Mouse (Mus musculus) liver, embryonic 14.5 days (tissue): ENCODE measurements at regions not wholly inside any gene's neighbourhood (a gene's known extent, or its start where the extent isn't known, plus 50 kb on each side); places are given as distances from the start of the nearest gene placed in this dataset.

Experiments
- ATAC-seq: fragments of 200-750 bp; cut with Nextera tagmentation; 2 replicates; pipeline ENCODE4 v1.8.0; 2017; ENCODE audit warnings: moderate number of reproducible peaks, mild to moderate bottlenecking, moderate library complexity; ENCODE audit not compliant: insufficient read depth
- DNase-seq, 3 experiments: peaks; one replicate each; pipeline ENCODE4 v3.0.0-alpha.2; 2012 to 2013; ENCODE audit warnings: low read depth in 3 of 3, low spot score in 3 of 3
- H3K27ac ChIP-seq: fragments of 300-500 bp; sonication (generic); 2 replicates; pipeline ENCODE4 v1.5.1; 2014; ENCODE audit warnings: moderate library complexity, mild to moderate bottlenecking, control low read depth, inconsistent platforms
- H3K27me3 ChIP-seq: fragments of 300-500 bp; sonication (generic); 2 replicates; pipeline ENCODE4 v1.6.1; 2014; ENCODE audit warnings: mild to moderate bottlenecking, low read length, moderate library complexity; ENCODE audit not compliant: control insufficient read depth, insufficient read depth
- H3K36me3 ChIP-seq: fragments of 300-500 bp; sonication (generic); replicated peaks from 2 replicates; pipeline ENCODE4 v1.6.1; 2014; ENCODE audit warnings: low read depth; ENCODE audit not compliant: control insufficient read depth, insufficient read depth
- H3K4me1 ChIP-seq, 2 experiments: fragments of 200-500 bp in 1 of 2; fragments of 300-500 bp in 1 of 2; sonication (generic) in 1 of 2; replicated peaks; 2 replicates each; pipeline ENCODE4 v1.6.1; 2012 to 2014; ENCODE audit warnings: antibody characterized with exemption in 1 of 2, inconsistent platforms in 1 of 2, low read length in 1 of 2; ENCODE audit not compliant: control insufficient read depth in 2 of 2, insufficient read depth in 2 of 2
- H3K4me2 ChIP-seq: fragments of 300-500 bp; sonication (generic); 2 replicates; pipeline ENCODE4 v1.6.1; 2014; ENCODE audit warnings: low read depth, mild to moderate bottlenecking, control low read depth, moderate library complexity
- H3K4me3 ChIP-seq, 2 experiments: fragments of 200-500 bp in 1 of 2; fragments of 300-500 bp in 1 of 2; sonication (generic) in 1 of 2; 2 replicates each; pipeline ENCODE4 v1.5.1; 2012 to 2014; ENCODE audit warnings: low read depth in 2 of 2, low read length in 2 of 2, mild to moderate bottlenecking in 2 of 2, control low read depth in 1 of 2, inconsistent platforms in 1 of 2, moderate library complexity in 1 of 2; ENCODE audit not compliant: insufficient read depth in 1 of 2
- H3K9ac ChIP-seq: fragments of 300-500 bp; sonication (generic); replicated peaks from 2 replicates; pipeline ENCODE4 v1.6.1; 2014; ENCODE audit warnings: mild to moderate bottlenecking, control low read depth, moderate library complexity
- H3K9me3 ChIP-seq: fragments of 300-500 bp; sonication (generic); 2 replicates; pipeline ENCODE4 v1.6.1; 2016; ENCODE audit warnings: low read length, mixed read lengths; ENCODE audit not compliant: control insufficient read depth
- CTCF ChIP-seq: IDR thresholded peaks from 2 replicates; pipeline ENCODE4 v1.5.1; 2016; ENCODE audit warnings: antibody characterized with exemption, low read depth, control low read depth
- EP300 ChIP-seq: IDR thresholded peaks from 2 replicates; pipeline ENCODE4 v1.6.1; 2016; ENCODE audit warnings: antibody characterized with exemption, low read depth
- WGBS: fragments of 180-500 bp; shearing (Covaris S2); extraction: QIAGEN DNeasy Blood & Tissue Kit; methylation state at CpG from one replicate; pipeline ENCODE4 v1.1.7; 2014; ENCODE audit not compliant: insufficient replicate concordance; 5-methylcytosine and 5-hydroxymethylcytosine counted together

- Histone ChIP-seq H3K9ac (no peak overlapping the region), H3K27ac (no peak overlapping the region), H3K27me3 (no peaks in the 10 kb centered on the region), H3K9me3 (no peaks in the 10 kb centered on the region), H3K4me1 (no peaks in the 10 kb centered on the region), H3K4me3 (no peak overlapping the region), H3K36me3 (no peaks in the 10 kb centered on the region), H3K4me2 (no peak overlapping the region)
- no peak for DNase-seq
- ATAC-seq: no peak
- WGBS: 49% methylated on average over 6 of the region's 6 CpGs
- TF ChIP-seq EP300: no peak
- no peak for TF ChIP-seq CTCF
Observed at GRCm38 (mm10) chr3:134605356-134605771, 223.4 kb upstream of the Tacr3 start.

- Histone ChIP-seq H3K27ac (no peak overlapping the region), H3K9me3 (no peaks in the 10 kb centered on the region), H3K27me3 (no peaks in the 10 kb centered on the region), H3K9ac (no peak overlapping the region), H3K36me3 (no peaks in the 10 kb centered on the region), H3K4me1 (no peaks in the 10 kb centered on the region), H3K4me2 (no peak overlapping the region), H3K4me3 (no peak overlapping the region)
- WGBS: 55% methylated on average over 4 of the region's 4 CpGs
- no peak for DNase-seq
- TF ChIP-seq EP300 (no peak), CTCF (no peak)
- no peak for ATAC-seq
Observed at GRCm38 (mm10) chr3:134610244-134610643, 218.6 kb upstream of the Tacr3 start.

- ATAC-seq (no peak), DNase-seq (no peak)
- Histone ChIP-seq H3K9ac (no peak overlapping the region), H3K27me3 (no peaks in the 10 kb centered on the region), H3K27ac (no peak overlapping the region), H3K4me1 (no peaks in the 10 kb centered on the region), H3K4me2 (no peak overlapping the region), H3K36me3 (no peaks in the 10 kb centered on the region), H3K4me3 (no peak overlapping the region), H3K9me3 (no peaks in the 10 kb centered on the region)
- WGBS: 59% methylated on average over 5 of the region's 5 CpGs
- TF ChIP-seq CTCF (no peak), EP300 (no peak)
Observed at GRCm38 (mm10) chr3:134611516-134612297, 217.1 kb upstream of the Tacr3 start.

GRCm38 (mm10) chr3:134612298-134612616 is 216.6 kb upstream of the Tacr3 start:
- Histone ChIP-seq H3K9me3 (no peaks in the 10 kb centered on the region), H3K4me2 (no peak overlapping the region), H3K9ac (no peak overlapping the region), H3K4me1 (no peaks in the 10 kb centered on the region), H3K36me3 (no peaks in the 10 kb centered on the region), H3K27ac (no peak overlapping the region), H3K27me3 (no peaks in the 10 kb centered on the region), H3K4me3 (no peak overlapping the region)
- WGBS: 66% methylated on average over 3 of the region's 3 CpGs
- ATAC-seq: no peak
- TF ChIP-seq CTCF (no peak), EP300 (no peak)
- DNase-seq: no peak

GRCm38 (mm10) chr3:134629166-134630134 is 199.4 kb upstream of the Tacr3 start:
- Histone ChIP-seq H3K27ac (no peak overlapping the region), H3K9ac (no peak overlapping the region), H3K27me3 (no peaks in the 10 kb centered on the region), H3K4me3 (no peak overlapping the region), H3K9me3 (no peaks in the 10 kb centered on the region), H3K4me1 (no peaks in the 10 kb centered on the region), H3K36me3 (no peaks in the 10 kb centered on the region), H3K4me2 (no peak overlapping the region)
- no peak for TF ChIP-seq EP300
- peak; percentile 18; the same call in 1 of the 2 replicates for TF ChIP-seq CTCF
- DNase-seq: no peak
- no peak for ATAC-seq
- 31% methylated on average over 16 of the region's 16 CpGs for WGBS
